Mouse (Mus musculus) heart, adult 2 months (tissue): ENCODE results near the gene Nop9.

Experiments
- CTCF ChIP-seq: fragments of 200-600 bp; IDR thresholded peaks from 2 replicates; pipeline ENCODE4 v1.8.1; 2022; ENCODE audit warnings: antibody characterized with exemption, mild to moderate bottlenecking, moderate library complexity
- POLR2A ChIP-seq: fragments of 200-500 bp; IDR thresholded peaks from 2 replicates; pipeline ENCODE4 v1.6.1; 2011; ENCODE audit warnings: mild to moderate bottlenecking, low read depth, low read length, control low read depth; ENCODE audit not compliant: insufficient read depth

DNA sequence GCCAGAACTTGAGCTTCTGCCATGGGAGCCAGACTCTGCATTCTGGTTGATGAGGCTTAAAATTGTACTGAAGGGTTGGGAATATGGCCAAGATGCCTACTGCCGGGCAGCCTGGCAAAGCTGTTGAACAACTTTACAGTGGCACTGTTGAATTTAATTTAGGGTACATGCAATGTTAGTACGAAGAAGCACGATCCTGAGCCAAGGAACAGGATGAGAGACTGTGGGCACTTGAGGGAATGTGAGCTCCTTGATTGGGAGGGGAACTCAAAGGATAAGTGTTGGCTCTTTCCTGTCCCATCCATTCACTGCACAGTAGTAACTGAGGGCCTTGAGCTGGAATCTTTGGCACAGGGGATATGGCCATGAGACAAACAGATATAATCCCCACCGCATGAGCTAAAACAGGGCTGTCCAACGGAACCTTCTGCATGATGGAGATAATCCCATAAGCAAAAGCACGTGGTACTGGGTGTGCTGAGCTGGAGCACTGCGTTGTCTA lies 14.9 kb upstream of the Nop9 start:
- TF ChIP-seq POLR2A (no peak), CTCF (no peak)
